Mouse (Mus musculus) layer of hippocampus, adult 9-11 months (tissue): ENCODE results near the gene Macc1.

Source experiments
- DNase-seq: peaks from one replicate; pipeline ENCODE4 v3.0.0; 2022

The Macc1 gene

GRCm38 (mm10) chr12:119390192-119390684 lies 76.2 kb downstream of the Macc1 start:
- no peak for DNase-seq

DNA sequence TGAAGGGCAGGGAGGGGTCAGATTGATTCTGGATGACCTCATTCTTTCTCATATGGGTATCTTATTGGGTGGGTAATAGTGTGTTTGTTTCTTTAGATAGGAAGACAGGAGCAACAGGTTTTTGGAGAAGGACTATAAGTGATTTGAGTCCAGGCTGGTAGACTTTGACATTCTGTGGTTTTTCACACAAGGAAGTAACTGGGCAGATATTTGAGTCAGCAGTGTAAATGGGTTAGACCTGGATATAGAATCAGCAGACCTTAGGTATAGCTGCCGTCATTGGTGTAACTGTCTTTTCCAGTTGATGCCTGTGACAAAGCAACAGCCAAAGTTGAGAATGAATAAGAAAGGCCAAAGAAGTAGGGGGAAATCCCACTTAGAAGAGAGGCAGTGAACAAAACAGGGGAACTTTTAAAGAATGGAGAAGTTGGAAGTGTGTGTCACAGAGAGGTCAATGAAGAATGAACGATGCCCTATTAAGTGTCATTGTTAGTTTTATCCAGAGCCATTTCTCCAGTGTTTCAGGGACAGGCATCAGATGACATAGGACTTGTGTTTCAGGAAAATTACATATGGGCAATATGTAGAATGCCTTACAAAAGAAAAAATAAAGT lies 84.1 kb downstream of the Macc1 start:
- no peak for DNase-seq

GRCm38 (mm10) chr12:119402273-119402672 lies 88.2 kb downstream of the Macc1 start:
- DNase-seq: no peak

GRCm38 (mm10) chr12:119402796-119403195 lies 88.7 kb downstream of the Macc1 start:
- DNase-seq: no peak

DNA sequence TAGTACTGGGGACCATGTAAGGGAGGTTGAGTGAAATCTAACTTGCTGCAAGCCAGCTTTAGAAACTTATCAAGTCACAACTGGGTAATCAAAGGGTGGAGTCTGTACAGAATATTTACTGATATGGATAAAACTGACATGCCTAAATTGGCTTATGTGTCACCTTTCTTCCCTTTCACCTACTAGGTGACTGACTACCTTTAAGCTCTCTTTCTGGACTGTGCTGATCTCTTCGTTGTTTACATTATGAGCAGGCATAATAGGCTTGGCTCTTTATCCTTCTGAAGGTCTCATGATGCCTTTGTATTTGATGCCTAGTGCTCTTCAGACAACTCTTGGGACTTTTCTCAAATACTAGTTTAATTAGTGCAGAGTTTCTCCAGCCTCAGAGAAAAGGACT lies 90.7 kb downstream of the Macc1 start:
- no peak for DNase-seq

- no peak for DNase-seq
Observed at GRCm38 (mm10) chr12:119410522-119410921, 96.5 kb downstream of the Macc1 start.

- no peak for DNase-seq
Observed at GRCm38 (mm10) chr12:119410956-119411355, 96.9 kb downstream of the Macc1 start.

DNA sequence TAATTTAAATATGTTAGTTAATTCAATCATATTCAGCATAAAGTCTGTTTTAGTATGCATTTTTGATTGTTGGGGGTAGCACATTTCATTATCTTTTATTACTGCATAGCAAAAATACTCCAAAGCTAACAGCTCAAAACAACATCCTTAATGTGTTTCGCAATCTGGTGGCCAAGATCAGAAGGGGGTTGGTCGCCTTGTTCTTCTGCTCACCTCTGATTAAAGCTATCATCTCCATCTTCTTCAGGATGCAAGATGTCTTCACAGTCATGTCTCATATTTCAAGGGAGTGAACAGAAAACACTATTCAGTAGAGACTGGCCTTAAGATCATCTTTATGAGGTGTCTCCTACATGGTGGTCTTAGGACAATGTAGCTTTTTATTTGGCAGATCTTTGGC lies 97.9 kb downstream of the Macc1 start:
- no peak for DNase-seq

GRCm38 (mm10) chr12:119415900-119416299 lies 101.8 kb downstream of the Macc1 start:
- DNase-seq: no peak

DNA sequence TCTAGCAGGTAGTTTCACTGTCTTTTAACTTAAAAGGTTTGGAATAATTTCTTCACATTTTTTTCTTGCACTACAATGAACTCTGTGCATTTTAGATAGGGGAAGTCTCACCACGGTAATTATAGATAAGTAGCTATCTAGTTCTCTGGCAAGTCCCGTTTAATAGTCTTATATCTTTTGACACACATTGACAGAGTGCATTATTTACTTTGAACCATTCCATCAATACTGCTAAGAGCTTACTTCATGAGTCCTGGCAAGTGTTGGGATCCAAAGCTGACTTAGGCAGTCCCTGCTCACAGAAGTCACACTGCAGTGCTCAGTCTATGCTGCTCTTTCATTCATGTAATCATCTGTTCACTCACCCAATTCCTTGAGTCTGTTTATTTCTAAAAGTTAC lies 111.7 kb downstream of the Macc1 start:
- DNase-seq: no peak

- no peak for DNase-seq
Observed at GRCm38 (mm10) chr12:119426182-119426886, 112.3 kb downstream of the Macc1 start.

DNA sequence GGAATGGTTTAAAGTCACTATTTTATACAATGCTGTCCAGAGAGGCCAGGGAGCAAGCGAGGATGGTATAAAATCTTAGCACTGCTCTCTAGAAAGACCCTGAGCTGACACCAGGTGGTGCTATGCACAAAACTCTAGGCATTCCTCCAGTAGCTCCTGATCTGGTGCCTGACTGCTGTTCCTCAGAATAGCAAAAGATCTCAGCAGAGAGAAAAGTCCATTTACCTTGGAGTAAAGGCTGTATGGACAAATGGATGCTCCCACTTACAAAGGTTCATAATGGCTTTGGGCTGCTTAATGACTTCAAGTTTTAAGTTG lies 112.8 kb downstream of the Macc1 start:
- DNase-seq: peak; percentile 27

GRCm38 (mm10) chr12:119440720-119441119 lies 126.7 kb downstream of the Macc1 start:
- DNase-seq: no peak

GRCm38 (mm10) chr12:119450116-119450515 lies 136.0 kb downstream of the Macc1 start:
- DNase-seq: peak; percentile 13

- no peak for DNase-seq
Observed at GRCm38 (mm10) chr12:119451232-119451631, 137.2 kb downstream of the Macc1 start.

GRCm38 (mm10) chr12:119454076-119454475 lies 140.0 kb downstream of the Macc1 start:
- peak; percentile 10 for DNase-seq

DNA sequence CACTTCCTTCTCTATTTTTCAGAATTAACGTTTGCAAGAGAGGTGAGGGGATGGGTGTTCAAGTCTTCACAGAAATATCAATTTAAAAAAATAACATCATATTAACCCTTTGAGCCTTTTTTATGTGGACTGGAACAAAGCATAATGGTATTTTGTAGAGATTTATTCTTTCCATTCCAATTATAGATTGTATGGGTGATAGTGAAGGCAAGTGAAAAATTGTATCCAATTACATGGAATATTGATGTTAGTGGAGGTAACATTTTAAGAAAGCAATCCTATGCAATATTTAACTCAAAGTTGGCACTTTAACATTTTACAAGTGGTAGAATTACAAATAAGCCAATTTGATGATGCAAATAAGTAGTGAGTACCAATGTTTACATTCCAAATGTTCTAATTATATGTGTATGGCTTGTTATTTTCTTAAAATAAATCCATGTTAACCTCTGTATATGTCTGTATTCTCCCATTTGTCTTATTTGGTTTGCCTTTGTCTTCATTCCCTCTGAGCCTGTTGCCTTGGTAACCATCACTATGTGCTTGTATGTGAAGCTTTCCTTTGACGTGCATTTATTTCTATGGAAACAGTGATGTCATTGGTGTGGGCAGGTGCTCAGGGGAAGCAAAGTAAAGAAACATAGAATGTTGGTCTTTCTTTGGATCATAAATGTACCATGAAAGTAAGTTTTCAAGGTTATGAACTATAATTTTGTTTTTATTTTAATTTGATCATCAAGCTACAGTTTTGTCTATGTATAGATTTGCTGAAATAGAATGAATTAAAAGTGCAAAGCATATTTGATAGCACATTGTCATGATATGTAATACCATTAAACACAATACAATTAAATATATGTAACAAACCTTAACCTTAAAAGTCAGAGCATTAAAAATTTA lies 150.2 kb downstream of the Macc1 start:
- DNase-seq: peak; percentile 61

DNA sequence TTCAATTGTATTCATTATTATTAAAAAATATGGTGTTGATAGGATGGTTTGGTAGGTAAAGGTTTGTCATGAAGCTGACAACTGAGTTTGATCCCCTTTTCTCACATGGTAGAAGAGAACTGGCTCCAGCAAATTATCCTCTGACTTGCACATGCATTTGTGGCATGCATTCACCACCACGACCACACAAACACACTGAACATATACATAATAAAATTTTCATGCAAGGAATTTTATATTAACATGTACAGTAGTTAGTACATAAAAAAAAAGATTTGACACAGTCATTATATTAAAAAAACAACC lies 150.8 kb downstream of the Macc1 start:
- no peak for DNase-seq

DNA sequence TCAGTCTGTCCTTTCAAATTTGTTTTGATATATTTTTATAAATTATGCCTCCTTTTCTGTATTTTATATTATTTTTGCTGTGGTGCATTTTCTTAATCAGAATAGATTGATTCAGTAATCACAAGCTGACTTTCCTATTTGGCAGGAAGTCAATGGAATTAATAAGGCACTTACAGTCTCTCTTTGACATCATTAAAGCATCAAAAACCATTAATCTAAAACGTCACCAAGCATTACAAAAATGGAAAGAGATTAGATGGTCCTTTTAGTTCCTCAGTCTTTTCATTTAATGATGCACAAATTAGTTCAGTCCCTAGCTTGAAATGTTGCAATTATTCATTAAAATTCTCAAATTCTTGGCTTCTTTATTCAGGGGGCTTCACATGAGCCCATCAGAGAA lies 153.6 kb downstream of the Macc1 start:
- no peak for DNase-seq

DNA sequence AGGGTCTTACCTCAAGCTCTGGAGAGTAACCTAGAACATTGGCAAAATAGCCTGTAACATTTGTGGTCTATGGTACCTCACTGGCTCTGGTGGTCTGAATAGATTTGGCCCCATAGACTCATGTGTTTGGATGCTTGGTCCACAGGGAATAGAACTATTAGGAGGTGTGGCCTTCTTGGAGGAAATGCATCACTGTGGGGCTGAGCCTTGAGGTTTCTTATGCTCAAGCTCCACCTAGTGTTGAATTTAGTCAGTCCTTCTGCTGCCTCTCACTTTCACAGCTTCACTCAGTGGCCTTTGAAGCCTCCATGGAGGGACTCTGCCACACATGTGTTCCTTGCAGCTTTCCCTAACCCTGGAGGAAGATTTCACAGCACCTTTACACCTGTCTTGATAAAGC lies 156.2 kb downstream of the Macc1 start:
- no peak for DNase-seq

GRCm38 (mm10) chr12:119483296-119483695 lies 169.2 kb downstream of the Macc1 start:
- DNase-seq: no peak

DNA sequence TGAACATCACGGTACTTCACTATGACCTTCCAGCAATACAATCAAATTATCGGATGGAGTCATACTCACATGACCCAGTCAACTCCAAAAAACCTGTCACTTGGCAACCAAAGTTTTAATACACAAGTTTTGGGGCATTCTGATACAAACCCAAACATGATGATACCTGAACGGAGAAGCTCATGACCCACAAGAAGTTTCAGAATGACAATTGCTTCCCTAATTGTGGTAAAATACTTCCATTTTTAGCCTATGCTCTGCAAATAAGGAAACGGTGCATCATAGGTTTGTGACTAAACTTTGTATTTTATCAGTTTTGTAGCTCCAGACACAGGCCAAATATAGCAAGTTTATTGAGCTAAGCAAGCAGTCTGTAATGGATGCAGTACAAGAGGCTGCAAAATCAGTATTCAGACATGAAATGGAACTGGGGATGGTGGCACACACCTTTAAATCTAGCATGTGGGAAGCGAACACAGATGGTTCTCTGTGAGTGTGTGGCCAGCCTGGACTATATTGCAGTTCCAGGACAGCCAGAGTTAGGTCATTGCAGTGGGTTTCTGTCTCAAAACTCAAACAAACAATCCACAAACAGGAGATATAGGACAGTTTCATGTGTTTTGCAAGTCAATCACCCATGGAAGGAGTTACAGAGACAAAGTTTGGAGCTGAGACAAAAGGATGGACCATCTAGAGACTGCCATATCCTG lies 170.0 kb downstream of the Macc1 start:
- DNase-seq: no peak

GRCm38 (mm10) chr12:119511145-119511544 lies 197.1 kb downstream of the Macc1 start:
- DNase-seq: no peak
